Mouse (Mus musculus): Measurements from ENCODE around the gene Fgfr2.

Fgfr2 gene

GRCm38 (mm10) chr7:132012969-132013679 is 1110.0 kb downstream of the Fgfr2 start:
- Histone ChIP-seq H3K36me3 (ENCODE audit: insufficient read depth, low read length) (no peaks in the 10 kb centered on the region), H3K27me3 (ENCODE audit: insufficient read depth, low read length) (peaks cover 84% of the 10 kb centered on the region), H3K9me3 (ENCODE audit: low read length) (peaks cover 30% of the 10 kb centered on the region), H3K4me3 (replicated peaks; ENCODE audit: low read length) (no peak overlapping the region), H3K4me1 (replicated peaks; ENCODE audit: low read depth, low read length) (peaks cover 9% of the 10 kb centered on the region)
- TF ChIP-seq NANOG (IDR thresholded peaks at IDR 0.05; ENCODE audit: borderline replicate concordance, low read length) (no peak), POU5F1 (IDR thresholded peaks at IDR 0.05; ENCODE audit: borderline replicate concordance, low read length) (no peak), CTCF (conservative IDR thresholded peaks at IDR 0.05; ENCODE audit: low read length) (no peak)

DNA sequence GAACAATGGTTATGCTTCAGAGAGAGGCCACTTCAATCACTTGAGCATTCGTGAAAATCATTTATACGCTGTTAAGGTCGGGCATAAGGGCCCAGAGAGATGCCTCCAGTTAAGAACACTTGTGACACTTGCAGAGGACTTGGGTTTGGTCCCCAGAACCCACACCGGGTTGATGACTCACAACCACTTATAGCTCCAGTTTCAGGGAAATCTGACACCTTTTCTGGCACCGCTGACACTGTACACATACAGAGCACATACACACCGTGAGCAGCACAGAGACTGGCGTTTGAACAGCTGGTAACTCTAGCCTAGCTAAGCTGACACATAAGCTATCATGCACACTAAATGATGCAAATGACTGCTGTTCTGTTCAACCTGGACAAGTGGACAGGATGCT is 1114.1 kb downstream of the Fgfr2 start:
- TF ChIP-seq NANOG (IDR thresholded peaks at IDR 0.05; ENCODE audit: borderline replicate concordance, low read length) = no peak
- no peak for TF ChIP-seq POU5F1 (IDR thresholded peaks at IDR 0.05; ENCODE audit: borderline replicate concordance, low read length)
- TF ChIP-seq CTCF (conservative IDR thresholded peaks at IDR 0.05; ENCODE audit: low read length) = no peak
- H3K27me3 ChIP-seq (ENCODE audit: insufficient read depth, low read length) = peaks cover 88% of the 10 kb centered on the region
- no peaks in the 10 kb centered on the region for H3K36me3 ChIP-seq (ENCODE audit: insufficient read depth, low read length)
- no peak overlapping the region for H3K4me3 ChIP-seq (replicated peaks; ENCODE audit: low read length)
- peaks cover 13% of the 10 kb centered on the region; the same call in 1 of the 2 replicates for H3K9me3 ChIP-seq (ENCODE audit: low read length)
- 0 out of 2 replicates have a peak, but pooled peaks cover 2% of the 10 kb centered on the region for H3K4me1 ChIP-seq (replicated peaks; ENCODE audit: low read depth, low read length)

GRCm38 (mm10) chr7:132005996-132006696 is 1117.0 kb downstream of the Fgfr2 start:
- Histone ChIP-seq H3K9me3 (ENCODE audit: low read length) (peaks cover 26% of the 10 kb centered on the region), H3K4me3 (replicated peaks; ENCODE audit: low read length) (no peak overlapping the region), H3K4me1 (replicated peaks; ENCODE audit: low read depth, low read length) (no peaks in the 10 kb centered on the region), H3K36me3 (ENCODE audit: insufficient read depth, low read length) (no peaks in the 10 kb centered on the region), H3K27me3 (ENCODE audit: insufficient read depth, low read length) (peaks cover 68% of the 10 kb centered on the region)
- TF ChIP-seq NANOG (IDR thresholded peaks at IDR 0.05; ENCODE audit: borderline replicate concordance, low read length) (no peak), CTCF (conservative IDR thresholded peaks at IDR 0.05; ENCODE audit: low read length) (no peak), POU5F1 (IDR thresholded peaks at IDR 0.05; ENCODE audit: borderline replicate concordance, low read length) (no peak)

GRCm38 (mm10) chr7:131992873-131993272 is 1130.3 kb downstream of the Fgfr2 start:
- H3K9me3 ChIP-seq (ENCODE audit: low read length) = peaks cover 56% of the 10 kb centered on the region
- TF ChIP-seq CTCF (conservative IDR thresholded peaks at IDR 0.05; ENCODE audit: low read length) = no peak
- no peak for TF ChIP-seq NANOG (IDR thresholded peaks at IDR 0.05; ENCODE audit: borderline replicate concordance, low read length)
- no peak for TF ChIP-seq POU5F1 (IDR thresholded peaks at IDR 0.05; ENCODE audit: borderline replicate concordance, low read length)
- no peak overlapping the region for H3K4me3 ChIP-seq (replicated peaks; ENCODE audit: low read length)
- H3K4me1 ChIP-seq (replicated peaks; ENCODE audit: low read depth, low read length) = peaks cover 10% of the 10 kb centered on the region; the same call in 1 of the 2 replicates
- H3K27me3 ChIP-seq (ENCODE audit: insufficient read depth, low read length) = no peaks in the 10 kb centered on the region
- H3K36me3 ChIP-seq (ENCODE audit: insufficient read depth, low read length) = no peaks in the 10 kb centered on the region; the same call in 1 of the 2 replicates

DNA sequence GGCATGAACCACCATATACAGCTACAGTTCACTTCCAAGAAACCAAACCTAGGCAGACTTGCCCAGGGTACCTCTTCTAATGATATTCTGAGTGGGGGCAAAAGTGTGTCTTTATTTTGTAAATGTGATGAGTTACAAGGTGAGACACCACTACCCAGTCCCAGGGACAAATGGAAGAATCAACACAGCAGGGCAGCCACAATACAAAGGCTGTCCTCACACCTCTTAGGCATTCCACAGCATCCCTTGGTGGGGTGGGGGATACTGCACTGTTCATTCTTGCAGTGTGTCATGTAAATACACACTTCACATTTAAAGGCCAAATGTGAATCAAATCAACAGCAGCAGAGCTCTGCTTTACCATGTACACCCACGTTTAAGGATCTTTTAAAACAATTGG is 1130.9 kb downstream of the Fgfr2 start:
- no peaks in the 10 kb centered on the region; the same call in 1 of the 2 replicates for H3K36me3 ChIP-seq (ENCODE audit: insufficient read depth, low read length)
- H3K9me3 ChIP-seq (ENCODE audit: low read length) = peaks cover 56% of the 10 kb centered on the region
- peaks cover 10% of the 10 kb centered on the region; the same call in 1 of the 2 replicates for H3K4me1 ChIP-seq (replicated peaks; ENCODE audit: low read depth, low read length)
- H3K4me3 ChIP-seq (replicated peaks; ENCODE audit: low read length) = no peak overlapping the region
- H3K27me3 ChIP-seq (ENCODE audit: insufficient read depth, low read length) = no peaks in the 10 kb centered on the region
- TF ChIP-seq CTCF (conservative IDR thresholded peaks at IDR 0.05; ENCODE audit: low read length) (no peak), POU5F1 (IDR thresholded peaks at IDR 0.05; ENCODE audit: borderline replicate concordance, low read length) (no peak), NANOG (IDR thresholded peaks at IDR 0.05; ENCODE audit: borderline replicate concordance, low read length) (no peak)

DNA sequence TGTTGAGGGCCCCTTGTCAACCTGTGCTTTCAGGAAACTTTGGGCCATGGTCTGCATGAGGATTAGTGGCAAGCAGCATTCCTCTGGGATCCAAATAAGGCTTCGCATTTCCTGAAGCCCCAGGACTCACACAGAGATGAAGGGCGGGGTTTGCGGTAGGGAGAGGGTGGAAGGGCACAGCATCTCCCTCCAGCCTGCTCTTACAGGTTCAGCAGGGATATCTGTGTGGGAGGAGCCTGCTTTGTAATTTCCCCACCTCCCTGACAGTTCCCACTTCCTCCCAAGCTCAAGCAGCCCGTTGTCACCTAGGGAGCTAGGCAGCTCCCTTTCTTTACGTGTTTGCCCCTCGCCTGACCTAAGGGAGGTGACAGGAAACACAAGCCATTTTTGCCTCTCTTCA is 1134.1 kb downstream of the Fgfr2 start:
- Histone ChIP-seq H3K9me3 (ENCODE audit: low read length) (peaks cover 50% of the 10 kb centered on the region), H3K4me1 (replicated peaks; ENCODE audit: low read depth, low read length) (peaks cover 10% of the 10 kb centered on the region; the same call in 1 of the 2 replicates), H3K36me3 (ENCODE audit: insufficient read depth, low read length) (no peaks in the 10 kb centered on the region), H3K27me3 (ENCODE audit: insufficient read depth, low read length) (no peaks in the 10 kb centered on the region), H3K4me3 (replicated peaks; ENCODE audit: low read length) (no peak overlapping the region)
- no peak for TF ChIP-seq NANOG (IDR thresholded peaks at IDR 0.05; ENCODE audit: borderline replicate concordance, low read length)
- TF ChIP-seq CTCF (conservative IDR thresholded peaks at IDR 0.05; ENCODE audit: low read length) = no peak
- no peak for TF ChIP-seq POU5F1 (IDR thresholded peaks at IDR 0.05; ENCODE audit: borderline replicate concordance, low read length)

DNA sequence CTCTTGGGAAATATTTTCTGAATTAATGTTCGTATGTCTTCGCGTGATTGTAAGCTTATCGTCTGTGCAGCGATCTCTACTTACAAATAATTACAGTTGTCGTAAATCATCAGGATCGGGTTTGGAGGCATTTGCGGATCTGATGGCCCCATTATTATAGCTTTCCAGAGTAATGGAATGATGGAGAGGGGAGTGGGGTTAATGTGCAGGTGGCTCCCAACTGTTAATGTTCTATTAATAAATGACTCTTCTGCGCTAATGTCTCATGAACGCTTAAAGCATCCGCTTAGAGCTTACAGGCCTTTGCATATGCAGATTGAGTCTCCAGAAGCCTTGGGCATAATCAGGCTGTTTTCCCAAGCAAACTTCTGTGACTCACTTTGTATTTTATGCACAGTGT is 1144.5 kb downstream of the Fgfr2 start:
- no peaks in the 10 kb centered on the region for H3K36me3 ChIP-seq (ENCODE audit: insufficient read depth, low read length)
- TF ChIP-seq POU5F1 (IDR thresholded peaks at IDR 0.05; ENCODE audit: borderline replicate concordance, low read length) = no peak
- no peak for TF ChIP-seq NANOG (IDR thresholded peaks at IDR 0.05; ENCODE audit: borderline replicate concordance, low read length)
- no peak for TF ChIP-seq CTCF (conservative IDR thresholded peaks at IDR 0.05; ENCODE audit: low read length)
- H3K27me3 ChIP-seq (ENCODE audit: insufficient read depth, low read length) = peaks cover 27% of the 10 kb centered on the region
- H3K4me3 ChIP-seq (replicated peaks; ENCODE audit: low read length) = no peak overlapping the region
- no peaks in the 10 kb centered on the region for H3K4me1 ChIP-seq (replicated peaks; ENCODE audit: low read depth, low read length)
- peaks cover 4% of the 10 kb centered on the region; the same call in 1 of the 2 replicates for H3K9me3 ChIP-seq (ENCODE audit: low read length)

DNA sequence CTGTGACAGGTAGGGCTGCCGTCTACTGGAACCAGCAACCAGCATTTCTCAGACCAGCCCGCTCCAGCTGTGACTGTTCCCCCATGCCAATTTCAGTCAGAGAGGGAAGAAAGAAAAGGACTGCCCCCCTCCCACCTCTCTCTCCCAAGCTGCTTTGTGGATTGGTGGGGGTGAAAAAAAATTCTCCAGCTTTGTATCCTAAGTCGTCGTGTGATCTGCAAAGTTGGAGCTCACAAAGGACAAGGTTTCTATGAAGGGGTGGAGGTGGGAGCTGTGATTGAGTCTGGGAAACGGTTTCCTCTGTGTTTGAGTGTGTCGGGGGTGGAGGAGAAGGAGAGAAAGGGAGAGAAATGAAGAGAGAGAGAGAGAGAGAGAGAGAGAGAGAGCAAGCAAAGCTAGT is 1147.3 kb downstream of the Fgfr2 start:
- H3K36me3 ChIP-seq (ENCODE audit: insufficient read depth, low read length) = no peaks in the 10 kb centered on the region
- peaks cover 40% of the 10 kb centered on the region for H3K27me3 ChIP-seq (ENCODE audit: insufficient read depth, low read length)
- 0 out of 2 replicates have a peak, but pooled peaks cover 2% of the 10 kb centered on the region for H3K9me3 ChIP-seq (ENCODE audit: low read length)
- no peak for TF ChIP-seq NANOG (IDR thresholded peaks at IDR 0.05; ENCODE audit: borderline replicate concordance, low read length)
- no peak for TF ChIP-seq POU5F1 (IDR thresholded peaks at IDR 0.05; ENCODE audit: borderline replicate concordance, low read length)
- no peak for TF ChIP-seq CTCF (conservative IDR thresholded peaks at IDR 0.05; ENCODE audit: low read length)
- no peaks in the 10 kb centered on the region for H3K4me1 ChIP-seq (replicated peaks; ENCODE audit: low read depth, low read length)
- no peak overlapping the region for H3K4me3 ChIP-seq (replicated peaks; ENCODE audit: low read length)

Measured in E14TG2a.4 (cell line).